Mouse (Mus musculus): ENCODE data around the gene Slc39a8. TPM values are rescaled to one million over a fixed set of nuclear protein-coding genes. Genes with fewer than 3 reads are reported as not detected.

The Slc39a8 gene
- polyA plus RNA-seq, 1 experiment from 2014 or later: 13.3 TPM

DNA sequence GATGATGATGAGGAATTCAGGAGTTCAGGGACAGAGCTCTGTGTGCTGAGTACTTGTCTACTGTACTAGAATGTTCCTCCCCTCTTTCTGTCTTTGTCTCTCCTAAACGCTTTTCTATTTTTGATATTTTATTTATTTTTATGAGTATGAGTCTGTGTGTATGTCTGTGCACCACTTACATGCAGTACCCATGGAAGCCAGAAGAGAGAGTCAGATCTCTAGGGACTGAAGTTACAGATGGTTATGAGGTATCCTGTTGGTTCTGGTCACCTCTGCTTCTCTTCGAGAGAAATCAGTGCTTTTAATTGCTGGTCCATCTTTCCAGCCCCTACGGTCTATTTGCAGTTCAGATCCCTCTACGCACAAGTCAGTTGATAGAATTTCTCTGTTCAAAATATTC lies 90.9 kb downstream of the Slc39a8 start:
- ATAC-seq (ENCODE audit: extremely low read depth, insufficient number of reproducible peaks, low FRiP score, low TSS enrichment): no peak
- 80% methylated on average over 4 of the region's 4 CpGs for WGBS
- H3K4me3 ChIP-seq: no peak overlapping the region

DNA sequence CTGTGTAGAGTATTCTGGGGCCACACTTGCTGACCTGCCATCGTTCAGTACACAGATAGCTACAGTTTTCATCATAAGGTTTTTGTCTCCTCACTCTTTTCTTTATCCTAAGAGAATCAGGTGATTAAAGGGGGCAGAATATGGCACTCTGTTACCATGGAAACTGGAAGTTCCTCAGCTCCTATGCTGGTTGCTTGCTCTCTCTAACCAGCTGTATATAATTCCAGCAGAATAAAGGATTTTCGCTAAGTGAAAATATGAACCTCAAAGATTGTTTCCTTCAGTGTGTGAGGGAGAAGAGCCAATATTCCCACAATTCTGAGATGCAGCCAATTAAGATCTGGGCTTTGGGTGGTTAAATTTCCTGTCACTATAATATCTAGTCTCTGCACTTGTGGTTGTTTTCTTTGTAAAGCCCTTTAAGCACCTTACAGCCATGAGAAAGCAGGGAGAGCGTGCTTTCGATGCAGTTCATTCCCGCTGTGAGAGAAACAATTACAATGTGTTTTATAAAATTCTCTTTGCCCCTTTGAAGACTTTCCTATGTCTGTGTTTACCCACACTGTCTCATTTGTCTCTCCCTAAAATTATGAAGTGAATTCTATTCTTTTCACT lies 93.6 kb downstream of the Slc39a8 start:
- H3K9ac ChIP-seq: no peak overlapping the region
- H3K4me1 ChIP-seq: no peaks in the 10 kb centered on the region
- no peaks in the 10 kb centered on the region for H3K27me3 ChIP-seq (replicated peaks)
- no peak for ATAC-seq (ENCODE audit: extremely low read depth, insufficient number of reproducible peaks, low FRiP score, low TSS enrichment)
- no peak overlapping the region for H3K4me2 ChIP-seq
- no peaks in the 10 kb centered on the region for H3K9me3 ChIP-seq
- H3K4me3 ChIP-seq: no peak overlapping the region
- 75% methylated on average over 5 of the region's 5 CpGs for WGBS
- no peaks in the 10 kb centered on the region for H3K36me3 ChIP-seq
- no peak overlapping the region for H3K27ac ChIP-seq (replicated peaks)

More for the DNA sequence above, 90.9 kb downstream of the Slc39a8 start:
- Histone ChIP-seq H3K9me3 (no peaks in the 10 kb centered on the region), H3K4me2 (no peak overlapping the region), H3K27ac (replicated peaks) (no peak overlapping the region), H3K27me3 (replicated peaks) (no peaks in the 10 kb centered on the region), H3K36me3 (no peaks in the 10 kb centered on the region), H3K4me1 (no peaks in the 10 kb centered on the region), H3K9ac (no peak overlapping the region)

DNA sequence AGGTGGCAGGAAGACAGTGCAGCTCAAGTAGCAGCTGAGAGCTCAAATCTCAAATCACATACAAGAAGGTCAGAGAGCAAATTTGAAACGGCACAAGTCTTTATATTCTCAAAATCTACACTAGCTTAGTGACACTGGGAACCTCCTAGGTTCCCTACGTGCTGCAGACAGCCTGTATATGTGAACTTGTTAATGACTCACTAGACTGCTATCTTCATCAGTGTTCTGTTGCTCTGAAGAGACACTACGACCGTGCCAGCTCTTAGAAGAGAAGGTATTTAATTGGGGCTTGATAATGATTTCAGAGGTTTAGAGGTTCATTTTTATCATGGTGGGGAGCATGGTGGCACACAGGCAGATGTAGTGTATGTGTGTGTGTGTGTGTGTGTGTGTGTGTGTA lies 94.2 kb downstream of the Slc39a8 start:
- H3K9me3 ChIP-seq: no peaks in the 10 kb centered on the region
- H3K9ac ChIP-seq: no peak overlapping the region
- WGBS: 63% methylated on average over 4 of the region's 4 CpGs
- H3K4me3 ChIP-seq: no peak overlapping the region
- ATAC-seq (ENCODE audit: extremely low read depth, insufficient number of reproducible peaks, low FRiP score, low TSS enrichment): no peak
- no peaks in the 10 kb centered on the region for H3K27me3 ChIP-seq (replicated peaks)
- no peak overlapping the region for H3K4me2 ChIP-seq
- no peaks in the 10 kb centered on the region for H3K4me1 ChIP-seq
- no peaks in the 10 kb centered on the region for H3K36me3 ChIP-seq
- no peak overlapping the region for H3K27ac ChIP-seq (replicated peaks)

- H3K27me3 ChIP-seq (replicated peaks): no peaks in the 10 kb centered on the region
- WGBS: 27% methylated on average over 1 of the region's 1 CpGs
- no peak overlapping the region for H3K4me2 ChIP-seq
- no peaks in the 10 kb centered on the region for H3K4me1 ChIP-seq
- no peak overlapping the region for H3K27ac ChIP-seq (replicated peaks)
- no peaks in the 10 kb centered on the region for H3K9me3 ChIP-seq
- H3K9ac ChIP-seq: no peak overlapping the region
- no peaks in the 10 kb centered on the region for H3K36me3 ChIP-seq
- H3K4me3 ChIP-seq: no peak overlapping the region
- no peak for ATAC-seq (ENCODE audit: extremely low read depth, insufficient number of reproducible peaks, low FRiP score, low TSS enrichment)
Observed at GRCm38 (mm10) chr3:135926729-135927128, 101.7 kb downstream of the Slc39a8 start.

GRCm38 (mm10) chr3:135928184-135928583 lies 103.1 kb downstream of the Slc39a8 start:
- WGBS: 75% methylated on average over 4 of the region's 4 CpGs
- Histone ChIP-seq H3K4me2 (no peak overlapping the region), H3K36me3 (no peaks in the 10 kb centered on the region), H3K9me3 (no peaks in the 10 kb centered on the region), H3K27me3 (replicated peaks) (no peaks in the 10 kb centered on the region), H3K9ac (no peak overlapping the region), H3K27ac (replicated peaks) (no peak overlapping the region), H3K4me3 (no peak overlapping the region), H3K4me1 (no peaks in the 10 kb centered on the region)
- ATAC-seq (ENCODE audit: extremely low read depth, insufficient number of reproducible peaks, low FRiP score, low TSS enrichment): no peak

- peaks cover 7% of the 10 kb centered on the region; the same call in 1 of the 2 replicates for H3K4me1 ChIP-seq
- H3K9me3 ChIP-seq: no peaks in the 10 kb centered on the region
- ATAC-seq (ENCODE audit: extremely low read depth, insufficient number of reproducible peaks, low FRiP score, low TSS enrichment): no peak
- H3K36me3 ChIP-seq: no peaks in the 10 kb centered on the region
- whole genome bisulfite sequencing: 67% methylated on average over 2 of the region's 2 CpGs
- H3K4me3 ChIP-seq: no peak overlapping the region
- no peak overlapping the region for H3K27ac ChIP-seq (replicated peaks)
- H3K4me2 ChIP-seq: no peak overlapping the region
- no peaks in the 10 kb centered on the region for H3K27me3 ChIP-seq (replicated peaks)
- no peak overlapping the region for H3K9ac ChIP-seq
Observed at GRCm38 (mm10) chr3:135937455-135937854, 112.4 kb downstream of the Slc39a8 start.

Other genes starting within 250 kb of the Slc39a8 start
- 13.7 and 13.8 TPM in 2 replicates for gene Nfkb1, start 133.7 kb upstream of the Slc39a8 start, polyA plus RNA-seq (2015; fragmentation: Nextera tagmentation; extraction: Ambion mirVana)

All from heart, embryonic 13.5 days (tissue).